Mouse (Mus musculus) spleen, adult 2 months (tissue): ENCODE data around the gene Mkrn2os.

Experiments
- CTCF ChIP-seq: fragments of 200-500 bp; IDR thresholded peaks from 2 replicates; pipeline ENCODE4 v1.5.1; 2011; ENCODE audit warnings: mild to moderate bottlenecking, inconsistent platforms; ENCODE audit not compliant: insufficient read depth, insufficient read length, insufficient replicate concordance; ENCODE audit errors: extremely low read depth
- POLR2A ChIP-seq: fragments of 200-500 bp; IDR thresholded peaks from 2 replicates; pipeline ENCODE4 v1.6.1; 2011; ENCODE audit warnings: low read depth, low read length, inconsistent platforms

GRCm38 (mm10) chr6:115574171-115574570 is 18.2 kb downstream of the Mkrn2os start:
- TF ChIP-seq POLR2A (no peak), CTCF (no peak)
